Mouse (Mus musculus) liver, embryonic 14.5 days (tissue): ENCODE data around the gene Trank1. TPM values are rescaled to one million over a fixed set of nuclear protein-coding genes. Genes with fewer than 3 reads are reported as not detected.

Experiments used
- ATAC-seq: fragments of 200-750 bp; cut with Nextera tagmentation; 2 replicates; pipeline ENCODE4 v1.8.0; 2017; ENCODE audit warnings: moderate number of reproducible peaks, mild to moderate bottlenecking, moderate library complexity; ENCODE audit not compliant: insufficient read depth
- DNase-seq, 3 experiments: peaks; one replicate each; pipeline ENCODE4 v3.0.0-alpha.2; 2012 to 2013; ENCODE audit warnings: low read depth in 3 of 3, low spot score in 3 of 3
- H3K27ac ChIP-seq: fragments of 300-500 bp; sonication (generic); 2 replicates; pipeline ENCODE4 v1.5.1; 2014; ENCODE audit warnings: moderate library complexity, mild to moderate bottlenecking, control low read depth, inconsistent platforms
- H3K27me3 ChIP-seq: fragments of 300-500 bp; sonication (generic); 2 replicates; pipeline ENCODE4 v1.6.1; 2014; ENCODE audit warnings: mild to moderate bottlenecking, low read length, moderate library complexity; ENCODE audit not compliant: control insufficient read depth, insufficient read depth
- H3K36me3 ChIP-seq: fragments of 300-500 bp; sonication (generic); replicated peaks from 2 replicates; pipeline ENCODE4 v1.6.1; 2014; ENCODE audit warnings: low read depth; ENCODE audit not compliant: control insufficient read depth, insufficient read depth
- H3K4me1 ChIP-seq, 2 experiments: fragments of 200-500 bp in 1 of 2; fragments of 300-500 bp in 1 of 2; sonication (generic) in 1 of 2; replicated peaks; 2 replicates each; pipeline ENCODE4 v1.6.1; 2012 to 2014; ENCODE audit warnings: antibody characterized with exemption in 1 of 2, inconsistent platforms in 1 of 2, low read length in 1 of 2; ENCODE audit not compliant: control insufficient read depth in 2 of 2, insufficient read depth in 2 of 2
- H3K4me2 ChIP-seq: fragments of 300-500 bp; sonication (generic); 2 replicates; pipeline ENCODE4 v1.6.1; 2014; ENCODE audit warnings: low read depth, mild to moderate bottlenecking, control low read depth, moderate library complexity
- H3K4me3 ChIP-seq, 2 experiments: fragments of 200-500 bp in 1 of 2; fragments of 300-500 bp in 1 of 2; sonication (generic) in 1 of 2; 2 replicates each; pipeline ENCODE4 v1.5.1; 2012 to 2014; ENCODE audit warnings: low read depth in 2 of 2, low read length in 2 of 2, mild to moderate bottlenecking in 2 of 2, control low read depth in 1 of 2, inconsistent platforms in 1 of 2, moderate library complexity in 1 of 2; ENCODE audit not compliant: insufficient read depth in 1 of 2
- H3K9ac ChIP-seq: fragments of 300-500 bp; sonication (generic); replicated peaks from 2 replicates; pipeline ENCODE4 v1.6.1; 2014; ENCODE audit warnings: mild to moderate bottlenecking, control low read depth, moderate library complexity
- H3K9me3 ChIP-seq: fragments of 300-500 bp; sonication (generic); 2 replicates; pipeline ENCODE4 v1.6.1; 2016; ENCODE audit warnings: low read length, mixed read lengths; ENCODE audit not compliant: control insufficient read depth
- CTCF ChIP-seq: IDR thresholded peaks from 2 replicates; pipeline ENCODE4 v1.5.1; 2016; ENCODE audit warnings: antibody characterized with exemption, low read depth, control low read depth
- EP300 ChIP-seq: IDR thresholded peaks from 2 replicates; pipeline ENCODE4 v1.6.1; 2016; ENCODE audit warnings: antibody characterized with exemption, low read depth
- WGBS: fragments of 180-500 bp; shearing (Covaris S2); extraction: QIAGEN DNeasy Blood & Tissue Kit; methylation state at CpG from one replicate; pipeline ENCODE4 v1.1.7; 2014; ENCODE audit not compliant: insufficient replicate concordance; 5-methylcytosine and 5-hydroxymethylcytosine counted together
- polyA plus RNA-seq, 2 experiments: library from polyadenylated mRNA; depleted of rRNA in 1 of 2; stranded (reverse) in 1 of 2; unstranded in 1 of 2; fragments of >200 nt; fragmentation: Nextera tagmentation in 1 of 2; extraction: Ambion mirVana in 1 of 2; gene quantifications; 2 replicates each; pipeline versions ENCODE4 v1.2.1 to v1.2.3; 2012 to 2014

The Trank1 gene
- polyA plus RNA-seq (2012; rRNA removed) (0.02 and 0.06 TPM in 2 replicates), polyA plus RNA-seq (2014; fragmentation: Nextera tagmentation; extraction: Ambion mirVana) (0.03 TPM in 1 of 2 replicates, not detected in the other)

- TF ChIP-seq CTCF = no peak
- no peak for TF ChIP-seq EP300
- DNase-seq (no peak), ATAC-seq (no peak)
- H3K4me2 ChIP-seq = peak within 1 kb of the TSS; percentile 28
- H3K9ac ChIP-seq = no peak within 1 kb of the TSS
- H3K4me3 ChIP-seq = peak within 1 kb of the TSS in 1 of 2 experiments; percentile 26; a peak in 1 of 4 replicates
- H3K4me1 ChIP-seq = no peaks in the 10 kb centered on the region
- no peaks in the 10 kb centered on the region for H3K36me3 ChIP-seq
- peaks cover 55% of the 10 kb centered on the region for H3K27me3 ChIP-seq
- no peaks in the 10 kb centered on the region for H3K9me3 ChIP-seq
- H3K27ac ChIP-seq = no peak within 1 kb of the TSS
- 10% methylated on average over 70 of the region's 72 CpGs for WGBS
Observed at GRCm38 (mm10) chr9:111311031-111311842, at the start of gene Trank1. Gene Trank1, plus strand, starts transcription at chr9:111311739.

GRCm38 (mm10) chr9:111267998-111268397 is 43.5 kb upstream of the Trank1 start:
- TF ChIP-seq EP300 (no peak), CTCF (no peak)
- Histone ChIP-seq H3K4me2 (no peak overlapping the region), H3K27me3 (no peaks in the 10 kb centered on the region), H3K36me3 (peaks cover 35% of the 10 kb centered on the region), H3K27ac (no peak overlapping the region), H3K9ac (no peak overlapping the region), H3K4me1 (peaks cover 4 to 5% of the 10 kb centered on the region in 2 experiments; a peak in 3 of 4 replicates), H3K9me3 (no peaks in the 10 kb centered on the region), H3K4me3 (no peak overlapping the region)
- no peak for DNase-seq
- 76% methylated on average over 2 of the region's 2 CpGs for WGBS
- ATAC-seq = no peak

GRCm38 (mm10) chr9:111270606-111271005 is 40.9 kb upstream of the Trank1 start:
- Histone ChIP-seq H3K4me3 (peak overlapping the region; percentile 74 to 82), H3K27me3 (no peaks in the 10 kb centered on the region), H3K9me3 (no peaks in the 10 kb centered on the region), H3K9ac (peak overlapping the region; percentile 70), H3K4me1 (peaks cover 8 to 15% of the 10 kb centered on the region in 2 experiments; a peak in 3 of 4 replicates), H3K27ac (peak overlapping the region; percentile 62), H3K36me3 (peaks cover 14% of the 10 kb centered on the region), H3K4me2 (peak overlapping the region; percentile 64)
- DNase-seq (no peak), ATAC-seq (no peak)
- WGBS = 6% methylated on average over 5 of the region's 5 CpGs
- no peak for TF ChIP-seq CTCF
- TF ChIP-seq EP300 = no peak

- Histone ChIP-seq H3K27ac (peak overlapping the region; percentile 62), H3K4me2 (peak overlapping the region; percentile 64), H3K9ac (peak overlapping the region; percentile 70), H3K27me3 (no peaks in the 10 kb centered on the region), H3K36me3 (peaks cover 14% of the 10 kb centered on the region), H3K9me3 (no peaks in the 10 kb centered on the region), H3K4me3 (peak overlapping the region; percentile 74 to 82), H3K4me1 (peaks cover 8 to 15% of the 10 kb centered on the region in 2 experiments; a peak in 3 of 4 replicates)
- under 1% methylated on average over 32 of the region's 32 CpGs for WGBS
- ATAC-seq (peak; percentile 42), DNase-seq (peak in 1 of 3 experiments; percentile 19)
- TF ChIP-seq CTCF (no peak), EP300 (no peak)
Observed at GRCm38 (mm10) chr9:111271056-111271433, 40.5 kb upstream of the Trank1 start.
